Comparison of ENCODE assay signal across 8 mouse cellular contexts in genomic region chr19:53945171-53946042, GRCm38 (mm10). TPM values are rescaled to one million over a fixed set of nuclear protein-coding genes. Genes with fewer than 3 reads are reported as not detected.
A peak's percentile ranks its signal among the peaks of the same experiment; 100 is the strongest.
DNase-seq lines count a peak whose midpoint lies in the region; ATAC-seq and TF ChIP-seq lines count a peak whose summit lies in the region.

No protein-coding gene starts in this region.

- H3K27me3 ChIP-seq in E14TG2a.4 (ENCODE audit: insufficient read depth, low read length) = no peaks in the 10 kb centered on the region
- no peaks in the 10 kb centered on the region for H3K27me3 ChIP-seq in heart, embryonic 15.5 days
- no peaks in the 10 kb centered on the region for H3K27me3 ChIP-seq in lung, embryonic 16.5 days (ENCODE audit: control insufficient read depth, insufficient read depth, low read depth, low read length)

- H3K27ac ChIP-seq in bone marrow, adult 2 months (ENCODE audit: control insufficient read depth, insufficient read depth, low read depth, low read length, poor library complexity) = peak overlapping the region; percentile 96
- H3K27ac ChIP-seq in heart, embryonic 15.5 days = peak overlapping the region; percentile 98
- peak overlapping the region; percentile 97 for H3K27ac ChIP-seq in lung, embryonic 16.5 days (ENCODE audit: low read length)

- H3K9me3 ChIP-seq in E14TG2a.4 (ENCODE audit: low read length) = no peaks in the 10 kb centered on the region
- H3K9me3 ChIP-seq in heart, embryonic 15.5 days (replicated peaks) = no peaks in the 10 kb centered on the region
- H3K9me3 ChIP-seq in lung, embryonic 16.5 days (ENCODE audit: control insufficient read depth, low read length) = no peaks in the 10 kb centered on the region

- peak overlapping the region; percentile 90 for H3K4me3 ChIP-seq in E14TG2a.4 (replicated peaks; ENCODE audit: low read length)
- H3K4me3 ChIP-seq in bone marrow, adult 2 months (replicated peaks; ENCODE audit: control insufficient read depth, low read depth, low read length) = peak overlapping the region; percentile 83
- H3K4me3 ChIP-seq in heart, embryonic 15.5 days = peak overlapping the region; percentile 99
- H3K4me3 ChIP-seq in lung, embryonic 16.5 days (ENCODE audit: low read length) = peak overlapping the region; percentile 93

- peak overlapping the region; percentile 99 for H3K9ac ChIP-seq in heart, embryonic 15.5 days
- peak overlapping the region; percentile 95 for H3K9ac ChIP-seq in lung, embryonic 16.5 days (ENCODE audit: low read length)

- TF ChIP-seq POLR2A in bone marrow, adult 2 months (IDR thresholded peaks at IDR 0.05; ENCODE audit: borderline replicate concordance, control insufficient read depth, low read depth, low read length) = peak; percentile 10; the same call in 1 of the 2 replicates

- peaks cover 30% of the 10 kb centered on the region for H3K4me1 ChIP-seq in E14TG2a.4 (replicated peaks; ENCODE audit: low read depth, low read length)
- H3K4me1 ChIP-seq in bone marrow, adult 2 months (ENCODE audit: control insufficient read depth, insufficient read depth, low read length) = no peaks in the 10 kb centered on the region; the same call in 1 of the 2 replicates
- peaks cover 19% of the 10 kb centered on the region for H3K4me1 ChIP-seq in heart, embryonic 15.5 days (replicated peaks)
- peaks cover 15% of the 10 kb centered on the region for H3K4me1 ChIP-seq in lung, embryonic 16.5 days (replicated peaks; ENCODE audit: control insufficient read depth, insufficient read depth, low read length)

- peak overlapping the region; percentile 78 for H3K4me2 ChIP-seq in heart, embryonic 15.5 days
- H3K4me2 ChIP-seq in lung, embryonic 16.5 days (ENCODE audit: low read depth, low read length) = peak overlapping the region; percentile 77

- DNase-seq in kidney, postnatal 14 days = peak; percentile 61
- DNase-seq in retina, postnatal 1 day = peak; percentile 74
- peak; percentile 39 for DNase-seq in urinary bladder, adult 2 months (ENCODE audit: low spot score)

- peak; percentile 20; the same call in 1 of the 2 replicates for ATAC-seq in erythroid progenitor cell, adult 5-6 weeks (replicated peaks; ENCODE audit: low FRiP score, poor library complexity, severe bottlenecking)
- ATAC-seq in heart, embryonic 15.5 days (replicated peaks; ENCODE audit: insufficient number of reproducible peaks, insufficient read depth, low FRiP score, low read depth) = peak; percentile 1; the same call in 1 of the 2 replicates
- ATAC-seq in lung, embryonic 16.5 days (ENCODE audit: low read depth) = peak; percentile 0

- 6% methylated on average over 69 of the region's 69 CpGs for WGBS in bone marrow, adult 2 months
- under 1% methylated on average over 30 of the region's 69 CpGs for whole genome bisulfite sequencing in heart, embryonic 15.5 days
- under 1% methylated on average over 26 of the region's 69 CpGs for WGBS in lung, embryonic 16.5 days

- H3K36me3 ChIP-seq in E14TG2a.4 (ENCODE audit: insufficient read depth, low read length) = no peaks in the 10 kb centered on the region
- H3K36me3 ChIP-seq in heart, embryonic 15.5 days = no peaks in the 10 kb centered on the region
- no peaks in the 10 kb centered on the region for H3K36me3 ChIP-seq in lung, embryonic 16.5 days (ENCODE audit: control insufficient read depth, insufficient read depth, low read length)

- TF ChIP-seq CTCF in E14TG2a.4 (conservative IDR thresholded peaks at IDR 0.05; ENCODE audit: low read length) = no peak
- no peak for TF ChIP-seq CTCF in bone marrow, adult 2 months (IDR thresholded peaks at IDR 0.05; ENCODE audit: control insufficient read depth, insufficient read depth, low read length)

RNA-seq across cellular contexts. Expression of gene Bbip1, which starts 1.0 kb away (rescaled TPM):
- 25.8 and 32.5 TPM in 2 replicates for polyA plus RNA-seq in bone marrow, adult 2 months (2011; ENCODE audit: insufficient read depth, insufficient read length, low replicate concordance, missing spikeins)
- total RNA-seq in erythroid progenitor cell, adult 5-6 weeks (2015; ENCODE audit: low replicate concordance) = 85.1 and 109 TPM in 2 replicates
- total RNA-seq in erythroid progenitor cell, adult 5-6 weeks (2017; ENCODE audit: low replicate concordance) = 41.2 and 69.2 TPM in 2 replicates
- polyA plus RNA-seq in heart, embryonic 15.5 days (2015; fragmentation: Nextera tagmentation; extraction: Ambion mirVana) = 46.7 and 62.8 TPM in 2 replicates
- polyA plus RNA-seq in lung, embryonic 16.5 days (2015; fragmentation: Nextera tagmentation; extraction: Ambion mirVana) = 62.2 and 64.4 TPM in 2 replicates
- 33.4 and 37.1 TPM in 2 replicates for polyA plus RNA-seq in urinary bladder, adult 2 months (2012; rRNA removed)

RNA-seq across cellular contexts. Expression of gene Shoc2, which starts 1.3 kb away (rescaled TPM):
- 11.8 and 17.4 TPM in 2 replicates for polyA plus RNA-seq in bone marrow, adult 2 months (2011; ENCODE audit: insufficient read depth, insufficient read length, low replicate concordance, missing spikeins)
- 29.9 and 53.2 TPM in 2 replicates for total RNA-seq in erythroid progenitor cell, adult 5-6 weeks (2015; ENCODE audit: low replicate concordance)
- total RNA-seq in erythroid progenitor cell, adult 5-6 weeks (2017; ENCODE audit: low replicate concordance) = 31.7 and 40.3 TPM in 2 replicates
- 29.8 and 34.6 TPM in 2 replicates for polyA plus RNA-seq in heart, embryonic 15.5 days (2015; fragmentation: Nextera tagmentation; extraction: Ambion mirVana)
- polyA plus RNA-seq in lung, embryonic 16.5 days (2015; fragmentation: Nextera tagmentation; extraction: Ambion mirVana) = 45.8 and 49.5 TPM in 2 replicates
- polyA plus RNA-seq in urinary bladder, adult 2 months (2012; rRNA removed) = 27.2 and 30.1 TPM in 2 replicates

RNA-seq across cellular contexts. Expression of gene Pdcd4, which starts 53.4 kb away (rescaled TPM):
- 47.8 and 49.6 TPM in 2 replicates for polyA plus RNA-seq in bone marrow, adult 2 months (2011; ENCODE audit: insufficient read depth, insufficient read length, low replicate concordance, missing spikeins)
- total RNA-seq in erythroid progenitor cell, adult 5-6 weeks (2015; ENCODE audit: low replicate concordance) = 44.0 and 45.4 TPM in 2 replicates
- total RNA-seq in erythroid progenitor cell, adult 5-6 weeks (2017; ENCODE audit: low replicate concordance) = 32.2 and 56.3 TPM in 2 replicates
- polyA plus RNA-seq in heart, embryonic 15.5 days (2015; fragmentation: Nextera tagmentation; extraction: Ambion mirVana) = 35.9 and 38.2 TPM in 2 replicates
- 99.3 and 112 TPM in 2 replicates for polyA plus RNA-seq in lung, embryonic 16.5 days (2015; fragmentation: Nextera tagmentation; extraction: Ambion mirVana)
- 81.3 and 100 TPM in 2 replicates for polyA plus RNA-seq in urinary bladder, adult 2 months (2012; rRNA removed)

Comparison
In these comparisons a context has a peak if more than half of its experiments do, and no peak if none do; other contexts are left out.
1. Peak in every context shown above with its lines: DNase-seq, ATAC-seq, H3K4me3 ChIP-seq and H3K27ac ChIP-seq.